Mouse (Mus musculus): ENCODE measurements at regions not wholly inside any gene's neighbourhood (a gene's known extent, or its start where the extent isn't known, plus 50 kb on each side); places are given as distances from the start of the nearest gene placed in this dataset.

- Histone ChIP-seq H3K27ac (no peak overlapping the region), H3K4me3 (no peak overlapping the region)
- TF ChIP-seq CTCF (IDR thresholded peaks at IDR 0.05) = no peak
- DNase-seq = no peak
- intact Hi-C loops (cut with DNase I) = no loop called here
These were observed 1002.8 kb upstream of the Adgrl2 start for GRCm38 (mm10) chr3:149993199-149993598.

- no peak for TF ChIP-seq CTCF (IDR thresholded peaks at IDR 0.05)
- no peak overlapping the region for H3K27ac ChIP-seq
- H3K4me3 ChIP-seq = no peak overlapping the region
- DNase-seq = no peak
- intact Hi-C loops (cut with DNase I) = no loop called here
These were observed 997.4 kb upstream of the Adgrl2 start for GRCm38 (mm10) chr3:149987801-149988200.

GRCm38 (mm10) chr3:149956993-149957392 is 966.6 kb upstream of the Adgrl2 start:
- no peak for TF ChIP-seq CTCF (IDR thresholded peaks at IDR 0.05)
- H3K4me3 ChIP-seq = no peak overlapping the region
- intact Hi-C loops (cut with DNase I) = no loop called here
- H3K27ac ChIP-seq = no peak overlapping the region
- no peak for DNase-seq

GRCm38 (mm10) chr3:149936197-149936596 is 945.8 kb upstream of the Adgrl2 start:
- no peak overlapping the region for H3K4me3 ChIP-seq
- H3K27ac ChIP-seq = no peak overlapping the region
- TF ChIP-seq CTCF (IDR thresholded peaks at IDR 0.05) = no peak
- DNase-seq = no peak
- intact Hi-C loops (cut with DNase I) = no loop called here

- no peak for DNase-seq
- Histone ChIP-seq H3K4me3 (no peak overlapping the region), H3K27ac (no peak overlapping the region)
These were observed 944.5 kb upstream of the Adgrl2 start for GRCm38 (mm10) chr3:149934832-149935231.

GRCm38 (mm10) chr3:149928456-149929360 is 938.4 kb upstream of the Adgrl2 start:
- no peak for TF ChIP-seq CTCF (IDR thresholded peaks at IDR 0.05)
- intact Hi-C loops (cut with DNase I) = no loop called here
- no peak for DNase-seq
- no peak overlapping the region for H3K4me3 ChIP-seq
- no peak overlapping the region for H3K27ac ChIP-seq

More at GRCm38 (mm10) chr3:149934832-149935231, 944.5 kb upstream of the Adgrl2 start:
- intact Hi-C loops (cut with DNase I) = no loop called here
- no peak for TF ChIP-seq CTCF (IDR thresholded peaks at IDR 0.05)

GRCm38 (mm10) chr3:149920206-149920605 is 929.9 kb upstream of the Adgrl2 start:
- Histone ChIP-seq H3K4me3 (no peak overlapping the region), H3K27ac (no peak overlapping the region)
- intact Hi-C loops (cut with DNase I) = no loop called here
- DNase-seq = no peak
- no peak for TF ChIP-seq CTCF (IDR thresholded peaks at IDR 0.05)

- no peak overlapping the region for H3K27ac ChIP-seq
- intact Hi-C loops (cut with DNase I) = no loop called here
- TF ChIP-seq CTCF (IDR thresholded peaks at IDR 0.05) = no peak
- H3K4me3 ChIP-seq = no peak overlapping the region
- DNase-seq = no peak
These were observed 927.8 kb upstream of the Adgrl2 start for GRCm38 (mm10) chr3:149918201-149918600.

GRCm38 (mm10) chr3:149910721-149911120 is 920.4 kb upstream of the Adgrl2 start:
- intact Hi-C loops (cut with DNase I) = no loop called here
- TF ChIP-seq CTCF (IDR thresholded peaks at IDR 0.05) = no peak
- DNase-seq = no peak
- Histone ChIP-seq H3K27ac (no peak overlapping the region), H3K4me3 (no peak overlapping the region)

GRCm38 (mm10) chr3:149901783-149902182 is 911.4 kb upstream of the Adgrl2 start:
- no peak for DNase-seq
- H3K4me3 ChIP-seq = no peak overlapping the region
- intact Hi-C loops (cut with DNase I) = no loop called here
- no peak for TF ChIP-seq CTCF (IDR thresholded peaks at IDR 0.05)
- no peak overlapping the region for H3K27ac ChIP-seq

GRCm38 (mm10) chr3:149876553-149876952 is 886.2 kb upstream of the Adgrl2 start:
- TF ChIP-seq CTCF (IDR thresholded peaks at IDR 0.05) = no peak
- DNase-seq = no peak
- Histone ChIP-seq H3K4me3 (no peak overlapping the region), H3K27ac (no peak overlapping the region)
- intact Hi-C loops (cut with DNase I) = no loop called here

GRCm38 (mm10) chr3:149865945-149866344 is 875.6 kb upstream of the Adgrl2 start:
- Histone ChIP-seq H3K27ac (no peak overlapping the region), H3K4me3 (no peak overlapping the region)
- TF ChIP-seq CTCF (IDR thresholded peaks at IDR 0.05) = no peak
- DNase-seq = no peak
- intact Hi-C loops (cut with DNase I) = no loop called here

- no peak for TF ChIP-seq CTCF (IDR thresholded peaks at IDR 0.05)
- H3K27ac ChIP-seq = no peak overlapping the region
- no peak for DNase-seq
- intact Hi-C loops (cut with DNase I) = no loop called here
- H3K4me3 ChIP-seq = no peak overlapping the region
These were observed 856.7 kb upstream of the Adgrl2 start for GRCm38 (mm10) chr3:149846941-149847539.

All from gastrocnemius, adult 2 months (tissue).